Mouse (Mus musculus): ENCODE measurements at regions not wholly inside any gene's neighbourhood (a gene's known extent, or its start where the extent isn't known, plus 50 kb on each side); places are given as distances from the start of the nearest gene placed in this dataset.
A peak's percentile ranks its signal among the peaks of the same experiment; 100 is the strongest.

DNA sequence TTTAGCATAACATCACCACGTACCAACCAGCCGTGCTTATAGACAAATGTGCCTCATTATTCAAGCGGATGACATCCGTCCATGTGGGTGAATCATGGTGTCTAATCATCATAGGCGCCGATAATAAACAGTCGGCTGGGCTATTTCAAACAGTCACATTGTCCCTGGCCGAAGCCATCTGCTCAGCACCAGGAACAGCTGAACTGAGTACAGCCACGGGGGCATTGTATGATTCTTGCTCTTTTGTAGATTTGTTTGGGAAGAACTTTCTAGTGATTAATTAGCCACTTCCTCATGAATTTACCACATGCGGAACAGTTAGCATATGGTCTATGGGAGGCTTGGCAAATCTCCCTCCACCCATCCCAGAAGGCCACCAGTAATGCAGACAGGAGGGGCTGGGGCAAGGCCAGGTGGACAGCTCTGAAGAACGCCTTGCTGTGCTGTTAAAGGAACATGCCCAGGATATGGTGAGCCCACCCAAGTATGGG is 116.4 kb upstream of the Cops8 start:
- H3K4me3 ChIP-seq (replicated peaks; ENCODE audit: extremely low read depth, low read depth, low read length), result no peak overlapping the region
- no peak for TF ChIP-seq POLR2A (IDR thresholded peaks at IDR 0.05; ENCODE audit: borderline replicate concordance, extremely low read depth, low read depth, low read length)
- TF ChIP-seq CTCF (IDR thresholded peaks at IDR 0.05; ENCODE audit: insufficient read depth, low read length), result no peak
- DNase-seq, result no peak
- WGBS, result 35% methylated on average over 11 of the region's 11 CpGs
- no peaks in the 10 kb centered on the region for H3K4me1 ChIP-seq (ENCODE audit: control insufficient read depth, insufficient read depth, low read length)

DNA sequence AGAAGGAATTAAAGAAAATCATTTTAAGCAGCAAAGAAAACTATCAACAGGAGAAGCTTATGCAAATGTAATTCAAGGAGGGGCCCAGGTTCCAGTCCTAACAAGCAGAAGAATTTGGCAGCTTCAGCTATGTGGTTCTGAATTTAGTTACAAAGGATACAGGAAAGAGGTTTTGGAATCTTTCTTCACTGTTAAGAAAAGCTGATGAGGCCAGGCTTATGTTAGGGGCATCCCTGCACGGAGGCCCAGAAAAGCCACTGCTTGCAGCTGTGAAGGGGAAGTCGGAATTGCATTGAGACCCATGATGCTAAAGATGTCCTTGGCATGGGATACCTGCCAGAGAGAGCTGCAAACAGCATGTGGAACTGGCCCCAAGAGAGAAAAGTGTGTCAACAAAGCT is 114.9 kb upstream of the Cops8 start:
- WGBS, result 89% methylated on average over 2 of the region's 2 CpGs
- DNase-seq, result no peak
- no peak for TF ChIP-seq CTCF (IDR thresholded peaks at IDR 0.05; ENCODE audit: insufficient read depth, low read length)
- no peak for TF ChIP-seq POLR2A (IDR thresholded peaks at IDR 0.05; ENCODE audit: borderline replicate concordance, extremely low read depth, low read depth, low read length)
- Histone ChIP-seq H3K4me3 (replicated peaks; ENCODE audit: extremely low read depth, low read depth, low read length) (no peak overlapping the region), H3K4me1 (ENCODE audit: control insufficient read depth, insufficient read depth, low read length) (no peaks in the 10 kb centered on the region)

DNA sequence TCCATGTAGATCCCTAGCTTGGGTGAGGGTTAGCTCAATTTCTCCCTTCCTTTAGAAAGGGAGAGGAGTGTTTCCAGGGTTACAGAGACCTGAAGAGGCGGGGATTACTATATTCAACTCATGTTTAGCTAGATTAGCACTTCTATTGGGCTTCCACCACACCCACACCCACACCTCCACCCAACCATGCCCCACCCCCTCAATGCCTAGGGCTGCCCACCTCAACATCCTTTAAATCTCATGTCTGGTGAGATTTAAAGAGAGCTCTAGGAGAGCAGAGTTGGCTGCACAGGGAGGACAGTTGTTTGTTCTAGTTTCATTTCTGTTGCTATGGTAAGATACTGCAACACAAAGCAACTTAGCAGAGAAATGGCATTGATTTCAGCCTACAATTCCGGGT is 113.8 kb upstream of the Cops8 start:
- no peak for DNase-seq
- H3K4me3 ChIP-seq (replicated peaks; ENCODE audit: extremely low read depth, low read depth, low read length), result no peak overlapping the region
- 75% methylated on average over 2 of the region's 2 CpGs for WGBS
- no peaks in the 10 kb centered on the region for H3K4me1 ChIP-seq (ENCODE audit: control insufficient read depth, insufficient read depth, low read length)
- no peak for TF ChIP-seq CTCF (IDR thresholded peaks at IDR 0.05; ENCODE audit: insufficient read depth, low read length)

DNA sequence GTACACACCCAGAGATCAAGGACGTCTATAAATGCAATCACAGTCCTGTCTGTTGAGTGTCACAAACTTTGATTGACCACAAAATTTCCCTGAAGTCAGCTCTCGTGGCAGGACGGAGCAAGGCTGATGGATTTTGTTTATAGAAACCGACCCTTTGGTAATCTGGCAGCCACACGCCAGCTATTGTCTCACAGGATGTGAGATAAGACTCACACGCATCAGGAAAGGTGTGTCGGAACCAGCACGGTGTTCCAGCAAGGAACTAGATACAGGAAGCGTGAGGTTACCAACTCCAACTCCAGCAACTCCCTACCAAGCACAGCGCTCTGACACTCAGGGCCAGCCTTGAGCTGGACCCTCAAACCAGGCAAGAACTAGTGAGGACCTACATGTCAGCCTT is 112.4 kb upstream of the Cops8 start:
- peak; percentile 25 for DNase-seq
- 50% methylated on average over 10 of the region's 10 CpGs for WGBS
- H3K4me1 ChIP-seq (ENCODE audit: control insufficient read depth, insufficient read depth, low read length), result no peaks in the 10 kb centered on the region
- TF ChIP-seq CTCF (IDR thresholded peaks at IDR 0.05; ENCODE audit: insufficient read depth, low read length), result no peak
- no peak for TF ChIP-seq POLR2A (IDR thresholded peaks at IDR 0.05; ENCODE audit: borderline replicate concordance, extremely low read depth, low read depth, low read length)
- H3K4me3 ChIP-seq (replicated peaks; ENCODE audit: extremely low read depth, low read depth, low read length), result no peak overlapping the region

DNA sequence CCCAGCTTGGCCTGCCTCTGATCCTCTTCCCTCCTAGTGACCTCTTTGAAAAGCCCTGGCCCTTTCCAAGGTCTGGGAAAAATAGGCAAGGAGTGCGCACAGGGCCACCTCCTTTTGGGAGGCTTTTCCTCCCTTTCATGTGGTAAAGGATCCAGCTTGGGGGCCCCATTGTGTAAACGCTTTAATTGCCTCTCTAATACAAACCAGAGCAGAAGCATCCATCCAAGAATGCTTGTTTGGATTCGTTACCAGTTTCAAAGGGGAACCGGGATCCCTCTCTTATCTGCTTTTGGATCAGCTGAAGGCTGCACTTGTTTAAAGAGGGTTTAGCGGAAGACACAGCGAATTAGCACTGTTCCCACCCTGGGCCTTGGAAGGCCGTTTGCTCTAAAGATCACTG is 109.3 kb upstream of the Cops8 start:
- no peak overlapping the region for H3K4me3 ChIP-seq (replicated peaks; ENCODE audit: extremely low read depth, low read depth, low read length)
- 41% methylated on average over 7 of the region's 7 CpGs for WGBS
- no peak for TF ChIP-seq POLR2A (IDR thresholded peaks at IDR 0.05; ENCODE audit: borderline replicate concordance, extremely low read depth, low read depth, low read length)
- TF ChIP-seq CTCF (IDR thresholded peaks at IDR 0.05; ENCODE audit: insufficient read depth, low read length), result no peak
- no peak for DNase-seq
- no peaks in the 10 kb centered on the region for H3K4me1 ChIP-seq (ENCODE audit: control insufficient read depth, insufficient read depth, low read length)

DNA sequence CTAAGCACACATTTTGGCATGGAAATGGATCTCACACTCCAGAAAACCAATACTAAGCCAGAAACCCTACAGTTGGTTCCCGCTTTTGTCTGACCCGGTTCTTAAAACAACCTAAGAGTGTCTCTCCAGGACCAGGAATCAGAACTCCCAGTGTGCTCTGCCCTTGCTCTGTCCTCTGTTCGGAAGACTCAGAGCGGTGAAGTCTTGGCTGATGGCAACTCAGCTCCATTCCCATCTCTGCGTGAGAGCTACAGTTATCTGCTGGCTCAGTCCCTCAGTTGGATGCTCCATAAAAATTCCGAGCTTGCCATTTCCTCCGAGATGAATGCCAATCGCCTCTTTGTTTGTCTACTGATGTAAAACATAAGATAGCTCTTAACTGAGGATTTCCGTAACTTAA is 107.6 kb upstream of the Cops8 start:
- no peak for DNase-seq
- Histone ChIP-seq H3K4me3 (replicated peaks; ENCODE audit: extremely low read depth, low read depth, low read length) (no peak overlapping the region), H3K4me1 (ENCODE audit: control insufficient read depth, insufficient read depth, low read length) (no peaks in the 10 kb centered on the region)
- TF ChIP-seq CTCF (IDR thresholded peaks at IDR 0.05; ENCODE audit: insufficient read depth, low read length), result no peak
- WGBS, result 58% methylated on average over 9 of the region's 9 CpGs

DNA sequence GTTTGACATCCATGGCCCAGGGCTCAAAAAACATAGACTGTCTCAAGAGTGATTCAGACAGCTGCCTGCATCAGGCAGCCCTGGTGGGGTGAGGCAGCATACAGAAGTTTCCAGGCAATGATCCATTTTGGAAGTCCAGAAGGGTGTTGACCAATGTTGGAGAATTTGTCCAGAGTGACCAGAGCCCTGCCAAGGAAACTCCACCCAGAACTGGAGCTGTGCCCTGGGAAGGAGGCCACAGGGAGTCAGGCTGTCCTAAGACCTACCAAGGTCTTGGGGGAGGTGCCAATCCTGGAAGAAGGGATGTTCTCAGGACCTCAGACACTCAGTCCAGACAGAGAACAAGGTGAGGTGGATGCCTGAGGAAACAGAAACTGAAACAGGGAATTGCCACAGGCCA is 105.2 kb upstream of the Cops8 start:
- TF ChIP-seq CTCF (IDR thresholded peaks at IDR 0.05; ENCODE audit: insufficient read depth, low read length), result no peak
- TF ChIP-seq POLR2A (IDR thresholded peaks at IDR 0.05; ENCODE audit: borderline replicate concordance, extremely low read depth, low read depth, low read length), result no peak
- DNase-seq, result peak; percentile 52

DNA sequence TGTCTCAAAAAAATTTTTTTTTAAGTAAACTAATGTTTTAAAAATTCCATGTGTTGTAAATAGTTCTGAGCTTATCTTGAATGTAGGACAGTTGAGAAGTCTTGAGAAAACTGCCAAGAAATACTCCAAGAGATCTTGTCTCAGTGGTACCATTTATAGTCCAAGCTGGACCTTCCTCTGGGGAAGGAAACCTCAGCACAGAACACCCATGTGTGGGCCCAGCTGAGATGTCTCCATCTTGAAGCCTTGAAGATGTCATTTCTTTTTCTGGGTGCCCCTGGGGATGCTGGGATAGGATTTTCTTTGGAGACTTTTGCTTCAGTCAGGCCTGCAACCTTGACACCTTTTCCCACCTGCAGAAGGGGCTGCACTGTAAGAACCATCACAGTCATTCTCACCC is 101.4 kb upstream of the Cops8 start:
- DNase-seq, result no peak
- Histone ChIP-seq H3K4me3 (replicated peaks; ENCODE audit: extremely low read depth, low read depth, low read length) (no peak overlapping the region), H3K4me1 (ENCODE audit: control insufficient read depth, insufficient read depth, low read length) (no peaks in the 10 kb centered on the region)
- no peak for TF ChIP-seq POLR2A (IDR thresholded peaks at IDR 0.05; ENCODE audit: borderline replicate concordance, extremely low read depth, low read depth, low read length)
- TF ChIP-seq CTCF (IDR thresholded peaks at IDR 0.05; ENCODE audit: insufficient read depth, low read length), result no peak

More for the DNA sequence above, 105.2 kb upstream of the Cops8 start:
- H3K4me3 ChIP-seq (replicated peaks; ENCODE audit: extremely low read depth, low read depth, low read length), result no peak overlapping the region
- H3K4me1 ChIP-seq (ENCODE audit: control insufficient read depth, insufficient read depth, low read length), result no peaks in the 10 kb centered on the region

DNA sequence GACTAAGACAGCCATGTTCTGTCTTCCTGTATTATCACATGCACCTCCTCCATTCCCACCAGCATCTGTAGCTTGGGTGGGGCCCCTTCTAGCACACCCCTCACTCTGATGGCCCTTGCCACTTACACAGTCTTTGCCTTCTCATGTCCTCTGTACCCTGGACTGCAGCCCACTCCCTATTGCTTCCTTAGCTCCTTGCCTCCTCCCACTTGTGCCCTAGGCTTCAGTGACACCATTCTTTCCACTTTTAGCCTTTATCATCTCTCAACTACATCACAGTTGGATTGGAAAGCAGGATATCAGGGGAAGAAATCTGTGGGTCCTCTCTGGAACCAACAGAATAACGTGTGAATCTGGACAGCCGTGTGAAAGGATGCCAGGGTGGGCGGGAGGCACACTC is 100.4 kb upstream of the Cops8 start:
- H3K4me1 ChIP-seq (ENCODE audit: control insufficient read depth, insufficient read depth, low read length), result no peaks in the 10 kb centered on the region
- DNase-seq, result no peak
- no peak overlapping the region for H3K4me3 ChIP-seq (replicated peaks; ENCODE audit: extremely low read depth, low read depth, low read length)
- WGBS, result 85% methylated on average over 3 of the region's 3 CpGs
- TF ChIP-seq CTCF (IDR thresholded peaks at IDR 0.05; ENCODE audit: insufficient read depth, low read length) (no peak), POLR2A (IDR thresholded peaks at IDR 0.05; ENCODE audit: borderline replicate concordance, extremely low read depth, low read depth, low read length) (no peak)

DNA sequence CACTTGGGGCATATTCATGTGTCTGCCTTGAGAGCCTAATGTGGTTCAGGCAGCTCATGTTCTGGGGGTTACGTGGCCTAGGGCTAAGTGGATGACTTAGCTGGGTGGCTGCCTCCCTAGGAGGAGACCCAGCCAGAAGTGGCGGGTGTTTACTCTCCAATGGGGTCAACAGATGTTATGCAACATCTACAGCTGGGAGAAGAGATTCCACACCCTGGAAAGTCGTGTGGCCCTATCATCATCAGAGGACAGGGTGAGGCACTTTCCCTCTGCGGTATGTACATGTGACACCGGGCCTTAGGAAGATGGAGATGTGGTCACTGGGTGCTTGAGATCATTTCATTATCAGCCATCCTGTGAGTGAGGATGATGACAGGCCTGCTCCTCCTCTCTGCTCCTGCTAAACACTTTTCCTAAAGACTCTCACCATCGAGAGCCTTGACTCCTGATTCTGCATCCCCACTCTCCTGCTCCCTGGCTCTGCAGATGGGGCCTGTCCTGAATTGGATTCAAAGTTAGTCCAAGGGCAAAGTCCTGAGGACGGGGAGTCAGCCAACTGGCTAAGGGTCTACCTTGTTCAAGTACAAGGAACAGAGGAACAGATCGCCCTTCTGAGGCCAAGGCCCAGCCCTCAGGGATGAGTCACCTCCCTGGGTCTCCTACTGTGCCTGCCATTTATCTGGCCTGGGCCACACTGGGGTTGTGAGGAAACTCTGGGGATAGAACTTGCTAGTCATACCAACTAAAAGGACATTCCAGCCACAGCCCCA is 99.8 kb upstream of the Cops8 start:
- TF ChIP-seq POLR2A (IDR thresholded peaks at IDR 0.05; ENCODE audit: borderline replicate concordance, extremely low read depth, low read depth, low read length) (no peak), CTCF (IDR thresholded peaks at IDR 0.05; ENCODE audit: insufficient read depth, low read length) (no peak)
- 69% methylated on average over 8 of the region's 8 CpGs for WGBS
- DNase-seq, result no peak
- H3K4me3 ChIP-seq (replicated peaks; ENCODE audit: extremely low read depth, low read depth, low read length), result no peak overlapping the region
- H3K4me1 ChIP-seq (ENCODE audit: control insufficient read depth, insufficient read depth, low read length), result no peaks in the 10 kb centered on the region

All from lung, adult 2 months (tissue).